Mouse (Mus musculus) heart, embryonic 11.5 days (tissue): ENCODE data around the gene Kdelc1. TPM values are rescaled to one million over a fixed set of nuclear protein-coding genes. Genes with fewer than 3 reads are reported as not detected.

Source experiments
- polyA plus RNA-seq: library from polyadenylated mRNA; unstranded; fragments of >200 nt; fragmentation: Nextera tagmentation; extraction: Ambion mirVana; gene quantifications from 2 replicates; pipeline ENCODE4 v1.2.1, GENCODE M21; 2014

Gene Kdelc1
- polyA plus RNA-seq, 1 experiment from 2014 or later, result 56.4 TPM

Other genes with a start within 250 kb of the Kdelc1 start
- 54.1 and 57.0 TPM in 2 replicates for gene Tpp2, start 185.2 kb downstream of the Kdelc1 start, polyA plus RNA-seq
- gene Mettl21c, start 98.8 kb downstream of the Kdelc1 start, polyA plus RNA-seq, result 0.35 and 0.83 TPM in 2 replicates
- gene Gm8251, start 56.9 kb downstream of the Kdelc1 start, polyA plus RNA-seq, result 0.08 TPM in 1 of 2 replicates, not detected in the other
- gene Tex30, start 16.4 kb downstream of the Kdelc1 start, polyA plus RNA-seq, result 81.8 and 82.9 TPM in 2 replicates
- gene Bivm, start 149 bp upstream of the Kdelc1 start, polyA plus RNA-seq, result 15.8 and 16.9 TPM in 2 replicates
- gene Ercc5, start 28.9 kb upstream of the Kdelc1 start, polyA plus RNA-seq, result 17.3 and 17.8 TPM in 2 replicates
- not detected in 2 replicates for gene Mettl21e, start 100.2 kb upstream of the Kdelc1 start, polyA plus RNA-seq